Mouse (Mus musculus) neural tube, embryonic 14.5 days (tissue): ENCODE measurements around the gene Cxcl16. TPM values are rescaled to one million over a fixed set of nuclear protein-coding genes. Genes with fewer than 3 reads are reported as not detected.

ENCODE experiments used
- ATAC-seq: fragments of 200-750 bp; cut with Nextera tagmentation; 2 replicates; pipeline ENCODE4 v1.8.0; 2017; ENCODE audit warnings: low read depth, mild to moderate bottlenecking, moderate TSS enrichment, moderate library complexity
- H3K27ac ChIP-seq: fragments of 300-500 bp; sonication (generic); 2 replicates; pipeline ENCODE4 v1.5.1; 2014; ENCODE audit warnings: low read depth, mild to moderate bottlenecking, control low read depth, low read length, moderate library complexity, mixed read lengths
- H3K27me3 ChIP-seq: fragments of 300-500 bp; sonication (generic); 2 replicates; pipeline ENCODE4 v1.6.1; 2014; ENCODE audit warnings: low read length; ENCODE audit not compliant: control insufficient read depth, insufficient read depth
- H3K36me3 ChIP-seq: fragments of 300-500 bp; sonication (generic); 2 replicates; pipeline ENCODE4 v1.6.1; 2014; ENCODE audit warnings: low read length, mixed read lengths; ENCODE audit not compliant: control insufficient read depth, insufficient read depth
- H3K4me1 ChIP-seq: fragments of 300-500 bp; sonication (generic); 2 replicates; pipeline ENCODE4 v1.6.1; 2014; ENCODE audit warnings: low read length; ENCODE audit not compliant: control insufficient read depth, insufficient read depth
- H3K4me2 ChIP-seq: fragments of 300-500 bp; sonication (generic); 2 replicates; pipeline ENCODE4 v1.6.1; 2014; ENCODE audit warnings: mild to moderate bottlenecking, low read depth, low read length, control low read depth
- H3K4me3 ChIP-seq: fragments of 300-500 bp; sonication (generic); 2 replicates; pipeline ENCODE4 v1.5.1; 2014; ENCODE audit warnings: low read depth, low read length, control low read depth, mixed read lengths
- H3K9ac ChIP-seq: fragments of 300-500 bp; sonication (generic); replicated peaks from 2 replicates; pipeline ENCODE4 v1.6.1; 2014; ENCODE audit warnings: low read depth, mild to moderate bottlenecking, control low read depth, low read length, mixed read lengths
- H3K9me3 ChIP-seq: fragments of 300-500 bp; sonication (generic); 2 replicates; pipeline ENCODE4 v1.6.1; 2016; ENCODE audit warnings: low read length; ENCODE audit not compliant: control insufficient read depth
- WGBS: fragments of 180-500 bp; shearing (Covaris S2); extraction: QIAGEN DNeasy Blood & Tissue Kit; methylation state at CpG from one replicate; pipeline ENCODE4 v1.1.7; 2014; 5-methylcytosine and 5-hydroxymethylcytosine counted together
- polyA plus RNA-seq: library from polyadenylated mRNA; unstranded; fragments of >200 nt; fragmentation: Nextera tagmentation; extraction: Ambion mirVana; gene quantifications from 2 replicates; pipeline ENCODE4 v1.2.1, GENCODE M21; 2014

Gene Cxcl16
- 1.2 and 14.6 TPM in 2 replicates for polyA plus RNA-seq

DNA sequence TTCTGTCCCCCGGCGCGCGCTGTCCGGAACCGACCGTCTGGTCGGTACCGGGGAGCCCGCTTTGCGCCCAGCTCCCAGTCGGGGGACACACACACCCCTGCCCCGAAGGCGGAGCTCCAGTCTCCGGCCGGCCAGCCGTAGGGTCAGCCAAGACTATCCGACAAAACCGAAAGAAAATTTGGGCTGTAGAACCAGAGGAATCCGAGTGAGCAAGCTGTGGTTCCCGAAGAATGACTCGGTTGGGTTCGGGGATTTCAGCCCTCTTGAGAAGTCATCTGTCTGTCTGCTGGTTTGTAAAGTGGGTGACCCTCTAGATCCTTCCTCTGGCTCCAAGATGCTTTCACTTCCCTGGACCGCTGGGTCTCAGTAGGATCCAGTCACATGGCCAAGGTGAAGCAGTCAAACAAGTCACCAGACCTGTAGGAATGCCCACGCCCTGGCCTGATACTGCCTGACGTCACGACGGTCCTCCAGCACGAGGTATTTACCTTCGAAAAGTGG is at the start of gene Cxcl16:
Cxcl16 (minus strand) TSS at position 384 of the 501 bp plus-strand sequence.
- peak within 1 kb of the TSS; percentile 41; the same call in 1 of the 2 replicates for H3K9ac ChIP-seq
- H3K27ac ChIP-seq = no peak within 1 kb of the TSS
- no peaks in the 10 kb centered on the region; the same call in 1 of the 2 replicates for H3K4me1 ChIP-seq
- 4% methylated on average over 30 of the region's 30 CpGs for WGBS
- no peak for ATAC-seq
- no peaks in the 10 kb centered on the region for H3K9me3 ChIP-seq
- H3K27me3 ChIP-seq = peaks cover 19% of the 10 kb centered on the region
- 0 out of 2 replicates have a peak, but pooled peaks cover 5% of the 10 kb centered on the region for H3K36me3 ChIP-seq
- H3K4me3 ChIP-seq = peak within 1 kb of the TSS; percentile 30
- H3K4me2 ChIP-seq = peak within 1 kb of the TSS; percentile 61

DNA sequence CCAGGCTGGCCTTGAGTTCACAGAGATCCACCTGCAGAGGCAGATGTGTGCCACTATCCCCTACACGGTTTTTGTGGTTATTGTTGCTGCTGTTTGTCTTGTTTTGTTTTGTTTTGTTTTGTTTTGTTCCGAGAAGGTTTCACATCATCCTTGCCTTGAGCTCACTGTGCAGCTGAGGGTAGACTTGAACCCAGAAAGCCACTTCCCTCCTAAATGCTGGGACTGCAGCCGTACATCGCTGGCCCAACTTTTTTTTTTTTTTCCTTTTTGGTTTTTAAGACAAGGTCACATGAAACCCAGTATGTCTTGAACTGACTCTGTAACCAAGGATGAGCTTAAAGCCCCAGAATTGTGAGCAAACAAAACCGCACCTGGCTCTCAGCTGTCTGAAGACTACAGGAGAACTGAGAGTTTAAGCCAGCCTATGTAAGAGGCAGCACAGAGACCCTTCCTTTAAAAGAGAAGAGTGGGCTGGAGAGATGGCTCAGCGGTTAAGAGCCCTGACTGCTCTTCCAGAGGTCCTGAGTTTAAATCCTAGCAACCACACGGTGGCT is 47.3 kb upstream of the Cxcl16 start:
- ATAC-seq = no peak
- no peak overlapping the region for H3K9ac ChIP-seq
- H3K36me3 ChIP-seq = no peaks in the 10 kb centered on the region
- no peak overlapping the region for H3K4me2 ChIP-seq
- no peaks in the 10 kb centered on the region for H3K9me3 ChIP-seq
- no peak overlapping the region for H3K4me3 ChIP-seq
- no peaks in the 10 kb centered on the region for H3K27me3 ChIP-seq
- WGBS = 68% methylated on average over 7 of the region's 7 CpGs
- no peak overlapping the region for H3K27ac ChIP-seq
- H3K4me1 ChIP-seq = no peaks in the 10 kb centered on the region

DNA sequence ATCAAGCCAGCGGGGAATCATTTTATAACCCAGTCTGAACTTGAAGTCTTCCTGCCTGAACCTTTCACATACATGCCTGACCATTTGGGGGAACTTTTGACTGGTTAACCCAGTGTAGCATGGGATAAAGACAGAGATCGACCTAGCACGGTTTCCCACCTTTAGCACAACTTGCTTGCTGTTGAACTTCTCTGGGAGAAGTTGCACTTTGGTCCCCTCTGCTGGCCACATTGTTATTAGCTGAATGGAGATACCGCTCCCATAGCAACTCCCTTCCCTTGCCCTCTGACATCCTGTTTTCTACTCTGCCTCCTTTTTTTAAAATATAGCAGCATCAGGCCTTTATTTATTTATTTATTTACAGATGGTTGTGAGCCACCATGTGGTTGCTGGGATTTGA is 46.6 kb upstream of the Cxcl16 start:
- no peak overlapping the region for H3K9ac ChIP-seq
- H3K4me2 ChIP-seq = no peak overlapping the region
- no peaks in the 10 kb centered on the region for H3K27me3 ChIP-seq
- no peaks in the 10 kb centered on the region for H3K9me3 ChIP-seq
- H3K4me1 ChIP-seq = no peaks in the 10 kb centered on the region
- no peak overlapping the region for H3K4me3 ChIP-seq
- H3K27ac ChIP-seq = no peak overlapping the region
- no peaks in the 10 kb centered on the region for H3K36me3 ChIP-seq
- ATAC-seq = no peak
- 33% methylated on average over 4 of the region's 4 CpGs for WGBS

DNA sequence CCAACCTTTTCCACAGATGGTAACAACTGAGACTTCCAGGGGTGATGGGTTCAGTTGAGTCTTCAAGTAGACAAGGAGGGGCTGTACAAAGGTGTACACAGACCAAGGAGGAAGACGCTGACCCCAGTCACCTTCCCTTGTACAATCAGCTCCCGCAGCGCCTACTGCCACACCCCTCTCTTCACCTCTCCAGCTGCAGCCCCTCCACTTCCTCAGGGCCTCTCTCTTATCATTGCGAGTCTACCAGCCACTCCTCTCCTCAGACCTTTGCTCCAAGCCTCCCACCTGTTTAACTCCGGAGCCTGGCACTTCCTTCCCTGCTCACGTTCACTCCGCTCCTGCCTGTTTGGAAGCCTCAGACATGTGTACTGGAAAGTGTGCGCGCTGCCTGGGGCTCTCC is 45.2 kb upstream of the Cxcl16 start, which contains the start of gene Tm4sf5:
Tm4sf5 (plus strand) TSS at position 275 of the 400 bp plus-strand sequence.
- Histone ChIP-seq H3K4me3 (no peak within 1 kb of the TSS), H3K9ac (no peak within 1 kb of the TSS), H3K36me3 (no peaks in the 10 kb centered on the region), H3K4me2 (no peak within 1 kb of the TSS), H3K27ac (no peak within 1 kb of the TSS), H3K4me1 (no peaks in the 10 kb centered on the region), H3K27me3 (no peaks in the 10 kb centered on the region), H3K9me3 (no peaks in the 10 kb centered on the region)
- WGBS = 69% methylated on average over 9 of the region's 9 CpGs
- no peak for ATAC-seq

DNA sequence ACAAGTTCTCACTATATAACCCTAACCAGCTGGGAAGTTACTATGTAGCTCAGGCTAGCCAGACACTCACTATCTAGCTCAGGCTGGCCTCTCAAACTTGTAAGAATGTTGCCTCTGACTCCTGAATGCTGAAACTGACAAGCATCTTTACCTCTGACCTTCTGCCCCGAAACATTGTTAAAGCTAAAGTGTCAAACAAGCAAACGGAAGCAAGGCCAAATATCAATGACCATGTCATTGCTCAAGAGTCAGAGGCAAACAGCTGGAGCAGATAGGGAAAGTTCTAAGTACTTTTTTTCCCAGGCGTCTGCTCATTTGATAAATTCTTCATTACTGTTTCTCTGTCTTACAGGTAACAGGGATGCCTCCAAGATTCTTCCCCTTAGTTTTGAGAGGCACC is 42.2 kb upstream of the Cxcl16 start:
- whole genome bisulfite sequencing = 83% methylated on average over 3 of the region's 3 CpGs
- H3K27ac ChIP-seq = no peak overlapping the region
- no peaks in the 10 kb centered on the region for H3K4me1 ChIP-seq
- H3K36me3 ChIP-seq = no peaks in the 10 kb centered on the region
- H3K9me3 ChIP-seq = no peaks in the 10 kb centered on the region
- H3K27me3 ChIP-seq = no peaks in the 10 kb centered on the region
- H3K9ac ChIP-seq = no peak overlapping the region
- ATAC-seq = no peak
- H3K4me3 ChIP-seq = no peak overlapping the region
- H3K4me2 ChIP-seq = no peak overlapping the region

DNA sequence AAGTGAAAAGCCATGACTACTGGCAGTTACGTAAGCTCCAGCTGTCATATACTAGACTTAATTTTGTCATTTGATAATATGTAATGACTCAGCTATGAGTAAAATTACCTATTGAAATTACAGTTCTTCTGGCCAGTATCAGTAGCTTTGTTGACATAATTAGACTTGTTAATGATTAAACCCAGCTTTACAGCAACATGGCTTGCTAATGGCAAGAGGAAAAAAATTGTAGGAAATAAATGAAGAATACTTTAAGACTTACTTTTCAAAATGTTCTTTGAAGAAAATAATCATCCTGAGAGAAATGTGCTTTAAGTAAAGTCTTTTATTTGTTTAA is 40.7 kb upstream of the Cxcl16 start:
- no peaks in the 10 kb centered on the region for H3K4me1 ChIP-seq
- no peaks in the 10 kb centered on the region for H3K36me3 ChIP-seq
- 92% methylated on average over 1 of the region's 1 CpGs for WGBS
- ATAC-seq = no peak
- H3K27ac ChIP-seq = no peak overlapping the region
- no peaks in the 10 kb centered on the region for H3K9me3 ChIP-seq
- no peak overlapping the region for H3K4me2 ChIP-seq
- no peak overlapping the region for H3K4me3 ChIP-seq
- H3K9ac ChIP-seq = no peak overlapping the region
- H3K27me3 ChIP-seq = no peaks in the 10 kb centered on the region

DNA sequence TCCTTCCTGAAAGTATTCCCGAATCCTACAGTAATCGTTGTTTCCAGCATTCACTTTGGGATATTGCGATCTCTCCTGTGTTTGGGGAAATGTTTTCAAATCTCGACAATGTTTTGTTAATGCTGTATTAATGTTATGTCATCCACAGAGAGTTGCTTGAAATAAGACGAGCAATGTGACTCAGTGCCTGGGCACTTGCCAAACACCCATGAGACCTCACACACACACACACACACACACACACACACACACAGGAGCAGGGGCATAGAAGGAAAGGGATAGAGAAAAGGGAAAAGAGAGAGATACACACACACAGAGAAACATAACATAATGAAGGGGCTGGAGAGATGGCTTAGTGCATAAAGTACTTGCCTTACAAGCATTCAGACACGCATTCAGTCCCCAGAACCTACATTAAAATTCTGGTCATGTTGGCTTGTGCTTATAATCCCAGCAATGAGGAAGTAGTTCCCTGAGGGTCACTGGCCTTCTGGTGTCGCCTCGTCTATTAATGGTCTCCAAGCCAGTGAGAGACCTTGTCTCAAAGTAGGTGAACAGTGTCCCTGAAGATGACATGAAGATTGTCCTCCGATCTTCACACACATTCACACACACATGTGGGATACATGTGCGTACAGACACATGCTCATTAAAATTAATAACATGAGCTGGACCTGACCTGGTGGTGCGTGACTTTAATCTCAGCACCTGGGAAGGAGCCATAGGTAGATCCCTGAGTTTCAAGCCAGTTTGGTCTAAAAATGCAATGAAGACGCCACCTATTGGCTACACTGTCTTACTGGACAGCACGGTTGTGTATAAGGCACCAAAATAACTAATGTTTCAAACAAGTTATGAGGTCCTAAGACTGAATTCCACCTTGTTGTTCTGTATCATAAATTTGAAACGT is 40.0 kb upstream of the Cxcl16 start:
- Histone ChIP-seq H3K27me3 (no peaks in the 10 kb centered on the region), H3K27ac (no peak overlapping the region), H3K36me3 (no peaks in the 10 kb centered on the region), H3K9ac (no peak overlapping the region), H3K4me2 (no peak overlapping the region), H3K4me3 (no peak overlapping the region), H3K9me3 (no peaks in the 10 kb centered on the region), H3K4me1 (no peaks in the 10 kb centered on the region)
- ATAC-seq = no peak
- WGBS = 71% methylated on average over 14 of the region's 14 CpGs

DNA sequence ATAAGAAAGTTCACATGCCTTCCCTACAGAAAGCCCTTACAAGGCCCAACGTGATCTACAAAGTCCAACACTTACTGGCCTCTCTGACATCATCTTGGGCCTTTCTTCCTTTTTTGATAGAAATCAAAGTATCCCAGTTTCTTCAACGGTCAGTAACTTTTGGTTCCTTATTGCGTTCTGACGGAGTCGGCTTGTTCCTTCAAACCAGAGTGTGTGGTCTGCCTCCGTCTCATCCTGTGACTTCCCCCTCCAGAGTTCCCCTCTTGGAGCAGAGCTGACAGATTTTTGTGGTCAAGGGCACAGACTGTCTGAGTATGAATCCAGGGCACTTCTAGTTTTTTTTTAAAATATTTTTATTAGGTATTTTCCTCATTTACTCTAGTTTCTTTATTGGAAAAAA is 29.9 kb upstream of the Cxcl16 start:
- ATAC-seq = no peak
- H3K4me3 ChIP-seq = no peak overlapping the region
- WGBS = 90% methylated on average over 6 of the region's 6 CpGs
- no peaks in the 10 kb centered on the region for H3K27me3 ChIP-seq
- no peaks in the 10 kb centered on the region for H3K36me3 ChIP-seq
- no peak overlapping the region for H3K27ac ChIP-seq
- H3K9ac ChIP-seq = no peak overlapping the region
- no peaks in the 10 kb centered on the region for H3K4me1 ChIP-seq
- no peaks in the 10 kb centered on the region for H3K9me3 ChIP-seq
- H3K4me2 ChIP-seq = no peak overlapping the region

DNA sequence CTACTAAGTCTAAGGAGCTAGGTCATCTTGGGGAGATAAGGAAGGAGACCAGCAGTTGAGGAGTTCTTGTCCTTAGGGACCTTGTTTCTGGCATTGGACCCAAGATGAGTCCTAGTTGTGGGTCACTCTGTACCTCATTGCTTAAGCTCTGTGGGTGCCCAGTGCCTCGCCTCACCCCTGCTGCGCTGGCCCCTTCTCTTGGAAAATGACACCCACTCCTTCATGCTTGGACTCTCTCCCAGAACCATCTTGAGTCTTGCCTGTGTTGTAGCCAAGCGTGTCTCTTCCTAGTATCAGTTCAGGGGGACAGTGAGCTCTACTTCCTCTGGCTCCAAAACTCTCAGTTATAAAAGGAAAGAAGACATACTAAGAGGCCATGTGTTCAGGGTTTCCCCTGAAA is 29.4 kb upstream of the Cxcl16 start:
- no peak overlapping the region for H3K4me2 ChIP-seq
- no peaks in the 10 kb centered on the region for H3K27me3 ChIP-seq
- H3K36me3 ChIP-seq = no peaks in the 10 kb centered on the region
- H3K27ac ChIP-seq = no peak overlapping the region
- ATAC-seq = no peak
- H3K4me3 ChIP-seq = no peak overlapping the region
- 82% methylated on average over 3 of the region's 3 CpGs for WGBS
- no peaks in the 10 kb centered on the region for H3K9me3 ChIP-seq
- H3K9ac ChIP-seq = no peak overlapping the region
- H3K4me1 ChIP-seq = no peaks in the 10 kb centered on the region
